Mouse (Mus musculus): Measurements from ENCODE around the gene Mylk3.

- TF ChIP-seq CTCF (IDR thresholded peaks at IDR 0.05; ENCODE audit: low read depth), result no peak
- TF ChIP-seq EP300 (IDR thresholded peaks at IDR 0.05; ENCODE audit: low read depth), result no peak
Observed at GRCm38 (mm10) chr8:85408526-85408925, 22.4 kb upstream of the Mylk3 start.

Data from liver, embryonic 14.5 days (tissue).